Mouse (Mus musculus) small intestine, adult 2 months (tissue): Measurements from ENCODE around the gene Med7.

Experiments used
- CTCF ChIP-seq: fragments of 200-500 bp; IDR thresholded peaks from 2 replicates; pipeline ENCODE4 v1.5.1; 2012; ENCODE audit warnings: low read depth, mild to moderate bottlenecking, control low read depth, inconsistent platforms, low read length, moderate library complexity, mixed read lengths; ENCODE audit not compliant: insufficient replicate concordance, insufficient read length; ENCODE audit errors: extremely low read depth
- POLR2A ChIP-seq: fragments of 200-500 bp; IDR thresholded peaks from 2 replicates; pipeline ENCODE4 v1.6.1; 2012; ENCODE audit warnings: low read depth, mild to moderate bottlenecking, control low read depth, inconsistent platforms, low read length, moderate library complexity

DNA sequence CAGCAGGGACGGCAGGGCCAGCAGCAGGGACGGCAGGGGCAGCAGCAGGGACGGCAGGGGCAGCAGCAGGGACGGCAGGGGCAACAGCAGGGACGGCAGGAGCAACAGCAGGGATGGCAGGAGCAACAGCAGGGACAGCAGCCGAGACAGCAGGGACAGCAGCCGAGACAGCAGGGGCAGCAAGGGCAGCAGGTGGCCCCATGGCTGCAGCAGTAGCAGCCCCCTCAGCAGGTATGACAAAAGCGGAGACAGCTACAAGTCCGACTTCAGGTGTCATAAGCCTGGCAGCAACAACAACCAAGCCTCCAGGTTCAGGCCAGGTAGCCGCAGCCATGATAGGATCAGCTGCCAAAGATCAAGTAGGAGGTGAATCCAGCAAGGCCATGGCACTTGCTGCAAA lies 30.0 kb upstream of the Med7 start:
- TF ChIP-seq CTCF (no peak), POLR2A (no peak)
